Mouse (Mus musculus) small intestine, adult 2 months (tissue): Measurements from ENCODE around the gene Lpin1. TPM values are rescaled to one million over a fixed set of nuclear protein-coding genes. Genes with fewer than 3 reads are reported as not detected.

Experiments used
- H3K27ac ChIP-seq: fragments of 200-500 bp; 2 replicates; pipeline ENCODE4 v1.5.1; 2012; ENCODE audit warnings: low read depth, low read length, control low read depth, inconsistent platforms; ENCODE audit not compliant: insufficient read depth
- H3K27me3 ChIP-seq: fragments of 200-500 bp; 2 replicates; pipeline ENCODE4 v1.6.1; 2012; ENCODE audit warnings: mild to moderate bottlenecking, moderate library complexity, low read length, inconsistent platforms; ENCODE audit not compliant: control insufficient read depth, insufficient read depth
- H3K36me3 ChIP-seq: fragments of 200-500 bp; 2 replicates; pipeline ENCODE4 v1.6.1; 2012; ENCODE audit warnings: mild to moderate bottlenecking, low read length, control low read depth, inconsistent platforms; ENCODE audit not compliant: control insufficient read depth, insufficient read depth
- H3K4me1 ChIP-seq: fragments of 200-500 bp; 2 replicates; pipeline ENCODE4 v1.6.1; 2012; ENCODE audit warnings: low read length, inconsistent platforms, mixed read lengths; ENCODE audit not compliant: control insufficient read depth, insufficient read depth, insufficient read length
- H3K4me3 ChIP-seq: fragments of 200-500 bp; 2 replicates; pipeline ENCODE4 v1.5.1; 2012; ENCODE audit warnings: low read depth, mild to moderate bottlenecking, control low read depth, inconsistent platforms, low read length, moderate library complexity
- CTCF ChIP-seq: fragments of 200-500 bp; IDR thresholded peaks from 2 replicates; pipeline ENCODE4 v1.5.1; 2012; ENCODE audit warnings: low read depth, mild to moderate bottlenecking, control low read depth, inconsistent platforms, low read length, moderate library complexity, mixed read lengths; ENCODE audit not compliant: insufficient replicate concordance, insufficient read length; ENCODE audit errors: extremely low read depth
- POLR2A ChIP-seq: fragments of 200-500 bp; IDR thresholded peaks from 2 replicates; pipeline ENCODE4 v1.6.1; 2012; ENCODE audit warnings: low read depth, mild to moderate bottlenecking, control low read depth, inconsistent platforms, low read length, moderate library complexity
- WGBS: fragments of 180-500 bp; shearing (Covaris S2); methylation state at CpG from one replicate; pipeline ENCODE4 v1.1.7; 2018; 5-methylcytosine and 5-hydroxymethylcytosine counted together
- polyA plus RNA-seq: library from polyadenylated mRNA; depleted of rRNA; stranded (reverse); fragments of >200 nt; gene quantifications from 2 replicates; pipeline ENCODE4 v1.2.3, GENCODE M21; 2012

The Lpin1 gene
- polyA plus RNA-seq, 1 experiment: 4.0 TPM

GRCm38 (mm10) chr12:16557271-16557670 lies 53.5 kb downstream of the Lpin1 start:
- 39% methylated on average over 4 of the region's 4 CpGs for WGBS
- H3K36me3 ChIP-seq: peaks cover 40% of the 10 kb centered on the region
- no peaks in the 10 kb centered on the region for H3K27me3 ChIP-seq
- H3K4me1 ChIP-seq: no peaks in the 10 kb centered on the region
- no peak overlapping the region for H3K4me3 ChIP-seq
- TF ChIP-seq CTCF: no peak
- TF ChIP-seq POLR2A: no peak
- no peak overlapping the region for H3K27ac ChIP-seq

- H3K27ac ChIP-seq: no peak overlapping the region
- H3K36me3 ChIP-seq: peaks cover 32% of the 10 kb centered on the region
- no peaks in the 10 kb centered on the region for H3K4me1 ChIP-seq
- WGBS: 85% methylated on average over 8 of the region's 8 CpGs
- no peak for TF ChIP-seq POLR2A
- no peak for TF ChIP-seq CTCF
- H3K27me3 ChIP-seq: no peaks in the 10 kb centered on the region
- H3K4me3 ChIP-seq: no peak overlapping the region
Observed at GRCm38 (mm10) chr12:16554171-16554570, 56.6 kb downstream of the Lpin1 start.

GRCm38 (mm10) chr12:16552108-16552771 lies 58.5 kb downstream of the Lpin1 start:
- WGBS: 90% methylated on average over 13 of the region's 13 CpGs
- no peak overlapping the region for H3K4me3 ChIP-seq
- H3K27ac ChIP-seq: no peak overlapping the region
- no peaks in the 10 kb centered on the region for H3K4me1 ChIP-seq
- TF ChIP-seq POLR2A: no peak
- TF ChIP-seq CTCF: no peak
- no peaks in the 10 kb centered on the region for H3K27me3 ChIP-seq
- peaks cover 37% of the 10 kb centered on the region for H3K36me3 ChIP-seq

GRCm38 (mm10) chr12:16550983-16551454 lies 59.7 kb downstream of the Lpin1 start:
- Histone ChIP-seq H3K4me1 (no peaks in the 10 kb centered on the region), H3K27me3 (no peaks in the 10 kb centered on the region), H3K36me3 (peaks cover 40% of the 10 kb centered on the region), H3K4me3 (no peak overlapping the region), H3K27ac (no peak overlapping the region)
- no peak for TF ChIP-seq POLR2A
- WGBS: 89% methylated on average over 12 of the region's 12 CpGs

- Histone ChIP-seq H3K27me3 (no peaks in the 10 kb centered on the region), H3K36me3 (peaks cover 52% of the 10 kb centered on the region), H3K4me1 (no peaks in the 10 kb centered on the region), H3K4me3 (no peak overlapping the region), H3K27ac (no peak overlapping the region)
- no peak for TF ChIP-seq CTCF
- no peak for TF ChIP-seq POLR2A
- 92% methylated on average over 12 of the region's 12 CpGs for WGBS
Observed at GRCm38 (mm10) chr12:16548824-16549375, 61.9 kb downstream of the Lpin1 start.

GRCm38 (mm10) chr12:16541606-16542005 lies 69.2 kb downstream of the Lpin1 start:
- H3K27me3 ChIP-seq: no peaks in the 10 kb centered on the region
- WGBS: 74% methylated on average over 5 of the region's 5 CpGs
- H3K4me1 ChIP-seq: no peaks in the 10 kb centered on the region
- TF ChIP-seq CTCF (no peak), POLR2A (no peak)
- H3K27ac ChIP-seq: no peak overlapping the region
- no peak overlapping the region for H3K4me3 ChIP-seq
- peaks cover 39% of the 10 kb centered on the region for H3K36me3 ChIP-seq

- H3K27me3 ChIP-seq: no peaks in the 10 kb centered on the region
- TF ChIP-seq POLR2A (no peak), CTCF (no peak)
- no peak overlapping the region for H3K27ac ChIP-seq
- H3K4me1 ChIP-seq: no peaks in the 10 kb centered on the region
- H3K4me3 ChIP-seq: no peak overlapping the region
- 90% methylated on average over 8 of the region's 8 CpGs for WGBS
- peaks cover 38% of the 10 kb centered on the region for H3K36me3 ChIP-seq
Observed at GRCm38 (mm10) chr12:16540712-16541111, 70.1 kb downstream of the Lpin1 start.
